In genomic region chr1:115417645-115418044, GRCm38 (mm10) we compare ENCODE assay signal across 11 mouse cellular contexts.
"Had no signal": no experiment of that assay in that cellular context is flagged by ENCODE, and none has a peak within 500 bp of the region (broad histone marks: within the 10 kb centered on the region; RNA-seq: fewer than 3 reads in every experiment).

No protein-coding gene starts in this region.

- ATAC-seq: intestine, embryonic 16.5 days had no signal

- H3K4me3 ChIP-seq: kidney, embryonic 15.5 days; limb, embryonic 13.5 days had no signal

- DNase-seq: kidney, adult 2 months; kidney, postnatal 14 days; left cerebral cortex, postnatal 4 days; lung, adult 18-20 months; spleen, adult 18-20 months; thymus, adult 18-20 months; thymus, postnatal 14 days had no signal

- H3K27ac ChIP-seq: kidney, embryonic 15.5 days; limb, embryonic 13.5 days; liver, embryonic 14.5 days had no signal

- H3K9ac ChIP-seq: kidney, embryonic 15.5 days; limb, embryonic 13.5 days; liver, embryonic 14.5 days had no signal

- H3K36me3 ChIP-seq: kidney, embryonic 15.5 days; limb, embryonic 13.5 days had no signal

- H3K4me2 ChIP-seq: kidney, embryonic 15.5 days; limb, embryonic 13.5 days had no signal

- H3K27me3 ChIP-seq: kidney, embryonic 15.5 days; limb, embryonic 13.5 days had no signal

- H3K9me3 ChIP-seq: kidney, embryonic 15.5 days; limb, embryonic 13.5 days had no signal

- H3K4me1 ChIP-seq: kidney, embryonic 15.5 days; limb, embryonic 13.5 days had no signal
